Mouse (Mus musculus): ENCODE data around the gene Lcp1.
"Not testable (repeated sequence)": the region's sequence is repeated elsewhere in the genome, so short reads cannot be mapped to it uniquely, and the experiment has no call there.

Lcp1 gene

GRCm38 (mm10) chr14:75130501-75131318 lies at the start of gene Lcp1, which contains the start of gene Lrrc63:
TSS of gene Lcp1 (plus strand) at chr14:75131101.
TSS of gene Lrrc63 (minus strand) at chr14:75130881.
- Histone ChIP-seq H3K36me3 (ENCODE audit: control insufficient read depth, insufficient read depth, low read length, poor library complexity, severe bottlenecking) (no peaks in the 10 kb centered on the region), H3K27me3 (ENCODE audit: control insufficient read depth, insufficient read depth, low read length, poor library complexity, severe bottlenecking) (no peaks in the 10 kb centered on the region)
- DNase-seq (ENCODE audit: low read depth, low spot score), result peak; percentile 88

GRCm38 (mm10) chr14:75102956-75103355 lies 27.9 kb upstream of the Lcp1 start:
- H3K36me3 ChIP-seq (ENCODE audit: control insufficient read depth, insufficient read depth, low read length, poor library complexity, severe bottlenecking), result no peaks in the 10 kb centered on the region
- no peak for DNase-seq (ENCODE audit: low read depth, low spot score)
- no peaks in the 10 kb centered on the region for H3K27me3 ChIP-seq (ENCODE audit: control insufficient read depth, insufficient read depth, low read length, poor library complexity, severe bottlenecking)

DNA sequence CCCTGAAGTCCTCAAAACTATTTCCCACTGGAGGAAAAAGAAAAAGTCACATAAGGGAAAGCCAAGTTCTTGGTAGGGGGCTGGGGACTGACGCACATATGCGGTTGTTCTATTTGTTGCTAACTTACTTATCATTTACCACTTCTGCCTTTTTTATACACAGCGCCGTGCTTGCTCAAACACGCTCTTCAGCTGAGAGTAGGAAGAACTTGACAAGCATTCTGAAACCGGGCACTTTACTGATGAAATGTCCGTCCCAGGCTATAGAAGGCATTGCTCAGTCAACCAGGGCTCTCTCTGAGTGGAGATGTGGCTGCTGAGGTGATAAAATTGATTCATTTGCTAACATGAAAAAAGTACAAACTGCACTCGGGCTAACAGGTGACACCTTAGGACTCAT lies 9.2 kb upstream of the Lcp1 start:
- DNase-seq (ENCODE audit: low read depth, low spot score), result no peak
- Histone ChIP-seq H3K27me3 (ENCODE audit: control insufficient read depth, insufficient read depth, low read length, poor library complexity, severe bottlenecking) (no peaks in the 10 kb centered on the region), H3K36me3 (ENCODE audit: control insufficient read depth, insufficient read depth, low read length, poor library complexity, severe bottlenecking) (no peaks in the 10 kb centered on the region)

GRCm38 (mm10) chr14:75131324-75131935 lies 529 bp downstream of the Lcp1 start:
- Histone ChIP-seq H3K27me3 (ENCODE audit: control insufficient read depth, insufficient read depth, low read length, poor library complexity, severe bottlenecking) (no peaks in the 10 kb centered on the region), H3K36me3 (ENCODE audit: control insufficient read depth, insufficient read depth, low read length, poor library complexity, severe bottlenecking) (no peaks in the 10 kb centered on the region)
- peak; percentile 47 for DNase-seq (ENCODE audit: low read depth, low spot score)

DNA sequence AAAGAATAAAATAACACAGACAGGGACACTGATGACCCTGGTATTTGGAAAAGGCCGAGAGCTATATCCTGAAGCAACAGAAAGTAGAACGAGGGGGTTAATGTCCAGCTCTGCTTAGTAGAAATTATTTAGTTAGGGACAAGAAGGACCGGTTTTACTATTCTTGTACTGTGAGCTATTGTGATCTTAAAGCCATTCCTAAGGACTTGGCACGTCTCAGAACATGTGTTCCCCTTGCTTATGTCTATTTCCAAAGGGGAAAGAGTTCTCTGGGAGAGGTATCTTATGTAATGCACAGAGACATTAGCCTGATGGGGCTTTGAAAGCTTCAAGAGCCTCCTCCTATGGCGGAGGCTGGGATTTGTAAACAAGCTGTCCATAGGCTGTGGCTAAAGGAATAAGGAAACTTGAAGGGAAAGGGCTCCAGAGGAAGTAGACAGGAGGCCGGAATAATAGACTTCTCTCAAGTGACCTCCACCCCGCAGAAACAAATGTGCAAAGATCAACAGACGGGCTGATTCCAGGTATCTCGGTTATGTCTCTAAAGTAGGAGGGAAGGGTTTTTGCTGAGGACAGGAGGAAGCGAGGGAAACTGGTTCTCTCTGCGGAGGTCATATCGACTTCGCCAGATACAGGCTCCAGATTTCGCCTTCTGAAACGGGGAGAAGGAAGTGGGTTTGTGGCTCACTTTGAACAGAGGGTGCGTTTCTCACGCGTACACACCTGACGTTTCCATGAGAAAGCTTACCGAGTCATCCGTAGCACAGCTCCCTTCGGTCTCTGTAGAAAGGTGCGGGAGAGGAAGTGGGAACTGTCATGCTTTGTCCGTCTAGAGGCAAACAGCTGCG lies 5.4 kb downstream of the Lcp1 start:
- no peaks in the 10 kb centered on the region for H3K36me3 ChIP-seq (ENCODE audit: control insufficient read depth, insufficient read depth, low read length, poor library complexity, severe bottlenecking)
- DNase-seq (ENCODE audit: low read depth, low spot score), result peak; percentile 59
- H3K27me3 ChIP-seq (ENCODE audit: control insufficient read depth, insufficient read depth, low read length, poor library complexity, severe bottlenecking), result no peaks in the 10 kb centered on the region

DNA sequence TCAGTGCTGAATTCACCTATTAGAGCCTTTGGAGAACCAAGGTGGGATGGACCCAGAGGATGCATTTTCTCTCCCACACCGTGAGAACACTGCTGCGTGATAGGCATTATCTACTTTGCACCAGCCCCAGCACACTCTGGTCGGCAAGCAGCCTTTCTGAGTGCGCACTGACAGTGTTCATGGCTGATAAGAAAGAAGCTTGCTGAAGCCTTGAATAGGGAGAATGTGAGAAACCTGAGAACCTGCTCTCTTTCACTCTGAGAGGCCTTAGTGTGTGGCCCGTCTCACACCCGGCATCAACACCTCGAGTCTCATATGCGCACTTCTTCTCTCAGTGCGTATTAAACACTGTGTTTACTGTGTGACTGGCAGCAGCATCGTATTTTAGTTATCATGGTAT lies 7.6 kb downstream of the Lcp1 start:
- no peaks in the 10 kb centered on the region for H3K36me3 ChIP-seq (ENCODE audit: control insufficient read depth, insufficient read depth, low read length, poor library complexity, severe bottlenecking)
- no peak for DNase-seq (ENCODE audit: low read depth, low spot score)
- no peaks in the 10 kb centered on the region for H3K27me3 ChIP-seq (ENCODE audit: control insufficient read depth, insufficient read depth, low read length, poor library complexity, severe bottlenecking)

DNA sequence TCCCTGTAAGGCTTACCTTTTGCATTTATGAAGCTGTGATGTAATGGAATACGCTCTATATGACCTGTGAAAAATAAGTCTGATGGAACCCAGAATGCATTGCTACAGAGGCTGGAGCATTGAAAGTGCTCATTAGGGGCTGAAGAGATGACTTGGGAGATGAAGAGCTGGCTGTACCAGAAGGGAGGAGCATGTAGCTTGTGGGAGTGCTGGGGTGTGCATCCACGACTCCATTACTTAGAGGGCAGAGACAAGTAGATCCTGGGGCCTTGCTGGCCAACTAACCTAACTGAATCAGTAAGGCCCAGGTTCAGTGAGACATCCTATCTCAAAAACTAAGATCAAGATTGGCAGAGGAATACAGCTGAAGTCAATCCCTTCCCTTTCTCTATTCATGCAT lies 8.3 kb downstream of the Lcp1 start:
- H3K27me3 ChIP-seq (ENCODE audit: control insufficient read depth, insufficient read depth, low read length, poor library complexity, severe bottlenecking), result no peaks in the 10 kb centered on the region
- no peak for DNase-seq (ENCODE audit: low read depth, low spot score)
- H3K36me3 ChIP-seq (ENCODE audit: control insufficient read depth, insufficient read depth, low read length, poor library complexity, severe bottlenecking), result no peaks in the 10 kb centered on the region

DNA sequence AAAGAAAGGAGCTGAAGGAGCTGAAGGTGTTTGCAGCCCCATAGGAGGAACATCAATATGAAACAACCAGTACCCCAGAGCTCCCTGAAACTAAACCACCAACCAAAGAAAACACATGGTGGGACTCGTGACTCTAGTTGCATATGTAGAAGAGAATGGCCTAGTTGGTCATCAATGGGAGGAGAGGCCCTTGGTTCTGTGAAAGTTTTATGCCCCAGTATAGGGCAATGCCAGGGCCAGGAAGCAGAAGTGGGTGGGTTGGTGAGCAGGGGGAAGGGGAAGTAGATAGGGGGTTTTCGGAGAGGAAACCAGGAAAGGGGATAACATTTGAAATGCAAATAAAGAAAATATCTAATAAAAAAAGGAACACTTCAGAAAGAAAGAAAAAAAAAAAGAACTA lies 16.8 kb downstream of the Lcp1 start:
- not testable (repeated sequence) for H3K36me3 ChIP-seq (ENCODE audit: control insufficient read depth, insufficient read depth, low read length, poor library complexity, severe bottlenecking); H3K27me3 ChIP-seq (ENCODE audit: control insufficient read depth, insufficient read depth, low read length, poor library complexity, severe bottlenecking)
- DNase-seq (ENCODE audit: low read depth, low spot score), result peak; percentile 59

GRCm38 (mm10) chr14:75148229-75148628 lies 17.3 kb downstream of the Lcp1 start:
- Histone ChIP-seq H3K36me3 (ENCODE audit: control insufficient read depth, insufficient read depth, low read length, poor library complexity, severe bottlenecking) (no peaks in the 10 kb centered on the region), H3K27me3 (ENCODE audit: control insufficient read depth, insufficient read depth, low read length, poor library complexity, severe bottlenecking) (no peaks in the 10 kb centered on the region)
- no peak for DNase-seq (ENCODE audit: low read depth, low spot score)

GRCm38 (mm10) chr14:75150653-75151052 lies 19.8 kb downstream of the Lcp1 start:
- no peak for DNase-seq (ENCODE audit: low read depth, low spot score)
- no peaks in the 10 kb centered on the region for H3K36me3 ChIP-seq (ENCODE audit: control insufficient read depth, insufficient read depth, low read length, poor library complexity, severe bottlenecking)
- no peaks in the 10 kb centered on the region for H3K27me3 ChIP-seq (ENCODE audit: control insufficient read depth, insufficient read depth, low read length, poor library complexity, severe bottlenecking)

GRCm38 (mm10) chr14:75151146-75151545 lies 20.2 kb downstream of the Lcp1 start:
- no peak for DNase-seq (ENCODE audit: low read depth, low spot score)
- Histone ChIP-seq H3K36me3 (ENCODE audit: control insufficient read depth, insufficient read depth, low read length, poor library complexity, severe bottlenecking) (no peaks in the 10 kb centered on the region), H3K27me3 (ENCODE audit: control insufficient read depth, insufficient read depth, low read length, poor library complexity, severe bottlenecking) (no peaks in the 10 kb centered on the region)

DNA sequence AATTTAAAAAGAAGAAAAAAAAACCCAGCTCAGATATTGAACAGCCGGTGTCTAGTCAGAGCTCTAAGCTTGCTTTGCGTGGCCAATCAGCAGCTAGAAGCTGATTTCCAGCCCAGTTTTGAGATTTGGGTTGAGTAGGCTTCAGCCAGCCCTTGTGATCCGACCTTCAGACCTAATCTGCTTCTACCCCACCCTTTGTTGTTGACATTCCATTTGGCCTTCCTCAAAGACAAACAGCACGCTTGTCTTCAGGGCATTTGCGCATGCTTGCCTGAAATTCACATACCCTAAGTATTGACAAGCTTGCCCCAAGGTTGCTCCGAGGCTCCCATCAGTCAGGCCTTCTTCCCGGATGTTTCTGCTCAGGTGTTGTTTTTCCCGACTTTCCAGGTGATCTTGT lies 23.6 kb downstream of the Lcp1 start:
- Histone ChIP-seq H3K27me3 (ENCODE audit: control insufficient read depth, insufficient read depth, low read length, poor library complexity, severe bottlenecking) (no peaks in the 10 kb centered on the region), H3K36me3 (ENCODE audit: control insufficient read depth, insufficient read depth, low read length, poor library complexity, severe bottlenecking) (no peaks in the 10 kb centered on the region)
- no peak for DNase-seq (ENCODE audit: low read depth, low spot score)

DNA sequence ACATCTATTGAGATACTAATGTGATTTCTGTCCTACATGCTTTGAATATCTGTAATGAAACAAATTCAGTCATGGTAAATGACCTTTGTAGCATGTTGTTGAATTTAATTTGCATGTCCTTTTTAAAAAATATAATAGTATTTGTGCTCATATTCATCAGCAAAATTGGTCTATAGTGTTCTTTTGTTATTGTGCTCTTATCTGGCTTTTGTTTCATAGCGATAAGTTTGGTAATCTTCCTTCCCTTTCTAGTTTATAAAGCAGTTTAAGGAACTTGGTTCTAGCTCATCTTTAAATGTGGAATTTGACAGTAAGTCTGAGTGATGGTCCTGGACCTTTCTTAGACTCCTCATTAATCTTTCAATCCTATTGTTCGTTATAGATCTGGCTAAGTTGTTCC lies 28.5 kb downstream of the Lcp1 start:
- Histone ChIP-seq H3K36me3 (ENCODE audit: control insufficient read depth, insufficient read depth, low read length, poor library complexity, severe bottlenecking) (no peaks in the 10 kb centered on the region), H3K27me3 (ENCODE audit: control insufficient read depth, insufficient read depth, low read length, poor library complexity, severe bottlenecking) (no peaks in the 10 kb centered on the region)
- DNase-seq (ENCODE audit: low read depth, low spot score), result no peak

- Histone ChIP-seq H3K27me3 (ENCODE audit: control insufficient read depth, insufficient read depth, low read length, poor library complexity, severe bottlenecking) (no peaks in the 10 kb centered on the region), H3K36me3 (ENCODE audit: control insufficient read depth, insufficient read depth, low read length, poor library complexity, severe bottlenecking) (no peaks in the 10 kb centered on the region)
- no peak for DNase-seq (ENCODE audit: low read depth, low spot score)
Observed at GRCm38 (mm10) chr14:75163866-75164265, 33.0 kb downstream of the Lcp1 start.

GRCm38 (mm10) chr14:75164345-75164744 lies 33.4 kb downstream of the Lcp1 start:
- Histone ChIP-seq H3K27me3 (ENCODE audit: control insufficient read depth, insufficient read depth, low read length, poor library complexity, severe bottlenecking) (no peaks in the 10 kb centered on the region), H3K36me3 (ENCODE audit: control insufficient read depth, insufficient read depth, low read length, poor library complexity, severe bottlenecking) (no peaks in the 10 kb centered on the region)
- no peak for DNase-seq (ENCODE audit: low read depth, low spot score)
